Mouse (Mus musculus) WW6 (cell line): ENCODE data around the gene Zzz3.
"Not testable (repeated sequence)": the region's sequence is repeated elsewhere in the genome, so short reads cannot be mapped to it uniquely, and the experiment has no call there.

Source experiments
- DNase-seq: peaks from one replicate; pipeline ENCODE4 v3.0.0-alpha.2; 2013; ENCODE audit warnings: low read depth, low spot score

Zzz3 gene

GRCm38 (mm10) chr3:152401964-152402670 is 6.8 kb downstream of the Zzz3 start:
- DNase-seq, result no peak

- DNase-seq, result no peak
Measured at GRCm38 (mm10) chr3:152402671-152403066, 7.4 kb downstream of the Zzz3 start.

- DNase-seq, result no peak
Measured at GRCm38 (mm10) chr3:152403827-152404226, 8.6 kb downstream of the Zzz3 start.

- DNase-seq, result no peak
Measured at GRCm38 (mm10) chr3:152405420-152405819, 10.1 kb downstream of the Zzz3 start.

- DNase-seq, result no peak
Measured at GRCm38 (mm10) chr3:152405978-152406640, 10.8 kb downstream of the Zzz3 start.

- DNase-seq, result no peak
Measured at GRCm38 (mm10) chr3:152410980-152411551, 15.8 kb downstream of the Zzz3 start.

GRCm38 (mm10) chr3:152412362-152412761 is 17.1 kb downstream of the Zzz3 start:
- DNase-seq, result no peak

GRCm38 (mm10) chr3:152428925-152429324 is 33.7 kb downstream of the Zzz3 start:
- DNase-seq, result no peak

GRCm38 (mm10) chr3:152432677-152433076 is 37.4 kb downstream of the Zzz3 start:
- no peak for DNase-seq

GRCm38 (mm10) chr3:152435590-152435989 is 40.3 kb downstream of the Zzz3 start:
- DNase-seq, result no peak

- DNase-seq, result no peak
Measured at GRCm38 (mm10) chr3:152438068-152438467, 42.8 kb downstream of the Zzz3 start.

GRCm38 (mm10) chr3:152442795-152443194 is 47.5 kb downstream of the Zzz3 start:
- DNase-seq, result no peak

GRCm38 (mm10) chr3:152444114-152444513 is 48.8 kb downstream of the Zzz3 start:
- DNase-seq, result no peak

GRCm38 (mm10) chr3:152446966-152447365 is 51.7 kb downstream of the Zzz3 start:
- DNase-seq, result no peak

- no peak for DNase-seq
Measured at GRCm38 (mm10) chr3:152453163-152453562, 57.9 kb downstream of the Zzz3 start.

GRCm38 (mm10) chr3:152457308-152458035 is 62.2 kb downstream of the Zzz3 start:
- no peak for DNase-seq

GRCm38 (mm10) chr3:152458875-152459274 is 63.6 kb downstream of the Zzz3 start:
- DNase-seq, result not testable (repeated sequence)

- DNase-seq, result no peak
Measured at GRCm38 (mm10) chr3:152460802-152461201, 65.5 kb downstream of the Zzz3 start.

- no peak for DNase-seq
Measured at GRCm38 (mm10) chr3:152462038-152462547, 66.8 kb downstream of the Zzz3 start.

GRCm38 (mm10) chr3:152462900-152463299 is 67.6 kb downstream of the Zzz3 start:
- DNase-seq, result no peak

- DNase-seq, result no peak
Measured at GRCm38 (mm10) chr3:152464462-152464861, 69.2 kb downstream of the Zzz3 start.

GRCm38 (mm10) chr3:152465338-152465737 is 70.1 kb downstream of the Zzz3 start:
- no peak for DNase-seq
